Mouse (Mus musculus) telencephalon, adult 2 months (tissue): ENCODE results near the gene Gm29094.
"Not testable (repeated sequence)": the region's sequence is repeated elsewhere in the genome, so short reads cannot be mapped to it uniquely, and the experiment has no call there.

Experiments used
- DNase-seq: peaks from one replicate; pipeline ENCODE4 v3.0.0-alpha.2; 2011; ENCODE audit warnings: low read depth, low spot score

Gm29094 gene

DNA sequence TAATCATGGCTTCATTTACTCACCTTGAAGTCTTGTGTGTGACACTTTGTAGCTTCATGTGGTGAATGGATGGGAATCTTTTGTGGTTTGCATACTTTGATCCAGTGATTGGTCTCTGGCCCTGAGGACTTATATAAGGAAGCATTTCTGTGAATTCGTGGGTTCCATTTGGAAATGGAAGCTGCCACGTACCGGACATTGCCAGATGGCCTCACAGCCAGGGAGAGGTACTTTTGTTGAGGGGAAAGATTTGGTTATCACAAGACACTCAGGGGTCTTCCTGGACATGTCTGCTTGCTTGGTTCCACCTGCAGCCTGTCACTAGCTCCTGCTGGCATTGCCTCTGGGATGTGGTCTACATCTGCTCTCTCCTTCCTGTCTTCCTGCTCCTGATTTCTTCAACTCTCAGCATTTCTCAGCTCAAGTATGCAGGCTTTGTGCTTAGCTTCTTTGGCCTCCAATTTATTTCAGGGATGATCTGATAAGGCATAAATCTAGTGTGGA, 41.4 kb downstream of the Gm29094 start:
- not testable (repeated sequence) for DNase-seq

- DNase-seq: no peak
Measured at GRCm38 (mm10) chr9:89253400-89253799, 54.2 kb downstream of the Gm29094 start.

GRCm38 (mm10) chr9:89256556-89257335, 57.6 kb downstream of the Gm29094 start:
- no peak for DNase-seq

DNA sequence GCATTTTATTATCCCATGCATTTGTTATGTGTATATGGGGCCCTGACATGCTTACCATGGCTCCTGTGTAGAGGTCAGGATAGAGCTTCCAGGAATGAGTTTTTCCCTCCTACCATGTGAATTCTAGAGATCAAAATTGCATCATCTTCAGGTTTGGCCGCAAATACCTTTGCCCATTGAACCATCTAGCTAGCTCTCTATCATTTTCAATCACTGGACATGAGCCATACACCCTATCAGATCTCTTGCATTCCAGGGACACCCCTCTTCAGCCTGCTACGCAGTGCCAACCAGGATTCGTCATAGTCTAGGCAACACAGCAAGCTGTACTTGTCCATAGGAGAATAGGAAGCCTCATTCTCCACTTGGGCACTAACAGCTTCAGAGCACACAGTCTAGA, 64.8 kb downstream of the Gm29094 start:
- no peak for DNase-seq

DNA sequence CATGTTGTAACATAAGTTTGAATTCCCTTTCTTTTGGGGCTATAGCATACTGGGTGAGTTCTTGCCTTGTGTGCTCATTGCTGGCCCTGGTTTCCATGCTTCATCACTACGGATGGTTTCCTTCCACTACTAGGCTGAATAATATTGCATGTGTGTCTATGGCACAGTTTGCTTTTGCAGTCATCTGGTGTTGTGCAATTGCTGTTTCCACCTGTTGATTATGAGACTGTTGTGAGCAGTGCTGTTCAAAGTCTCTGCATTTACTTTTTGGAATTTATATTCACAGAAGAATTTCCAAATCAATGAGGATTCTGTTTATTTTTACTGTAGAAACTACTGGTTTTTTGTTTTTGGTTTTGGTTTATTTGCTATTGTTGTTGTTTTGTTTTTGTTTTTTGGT, 65.4 kb downstream of the Gm29094 start:
- no peak for DNase-seq
